Mouse (Mus musculus): Measurements from ENCODE around the gene Ninj2. TPM values are rescaled to one million over a fixed set of nuclear protein-coding genes. Genes with fewer than 3 reads are reported as not detected.

The Ninj2 gene
- polyA plus RNA-seq, 1 experiment = not detected

DNA sequence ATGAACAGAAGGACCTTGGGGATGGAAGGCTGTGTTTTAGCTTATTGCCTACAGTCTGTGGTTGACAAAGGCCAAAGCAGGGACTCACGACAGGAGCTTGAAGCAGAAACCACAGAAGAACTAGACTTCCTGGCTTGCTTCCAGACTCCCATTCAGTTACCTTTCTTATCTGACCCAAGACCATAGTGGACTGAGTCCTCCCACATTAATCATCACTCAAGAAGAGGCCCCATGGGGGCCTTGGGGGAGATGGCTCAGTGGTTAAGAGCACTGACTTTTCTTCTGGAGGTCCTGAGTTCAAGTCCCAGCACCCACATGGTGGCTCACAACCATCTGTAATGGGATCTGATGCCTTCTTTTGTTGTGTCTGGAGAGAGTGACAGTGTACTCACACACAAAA, 10.0 kb downstream of the Ninj2 start:
- H3K79me2 ChIP-seq (ENCODE audit: control insufficient read depth, insufficient read depth) = no peaks in the 10 kb centered on the region
- no peaks in the 10 kb centered on the region for H3K27me3 ChIP-seq (ENCODE audit: control insufficient read depth, insufficient read depth, insufficient read length)
- TF ChIP-seq MAX (IDR thresholded peaks at IDR 0.05) (no peak), CEBPB (IDR thresholded peaks at IDR 0.05; ENCODE audit: low read depth) (no peak), FOSL1 (IDR thresholded peaks at IDR 0.05; ENCODE audit: insufficient read depth, low read length, poor library complexity, severe bottlenecking) (no peak), CTCF (IDR thresholded peaks at IDR 0.05; ENCODE audit: control insufficient read depth, insufficient read depth, insufficient read length) (no peak), MYOG (IDR thresholded peaks at IDR 0.05; ENCODE audit: control insufficient read depth, extremely low read depth, insufficient read length) (no peak), MYOD1 (IDR thresholded peaks at IDR 0.05; ENCODE audit: control insufficient read depth, insufficient read length, low read depth) (no peak), USF1 (IDR thresholded peaks at IDR 0.05; ENCODE audit: low read depth) (no peak)
- no peak overlapping the region for H3ac ChIP-seq (ENCODE audit: control insufficient read depth, insufficient read length, low read depth)
- H3K79me3 ChIP-seq (ENCODE audit: low read depth) = no peaks in the 10 kb centered on the region
- H3K4me3 ChIP-seq (ENCODE audit: insufficient read depth, poor library complexity, severe bottlenecking) = no peak overlapping the region
- no peaks in the 10 kb centered on the region for H3K36me3 ChIP-seq (ENCODE audit: control insufficient read depth, insufficient read depth)

DNA sequence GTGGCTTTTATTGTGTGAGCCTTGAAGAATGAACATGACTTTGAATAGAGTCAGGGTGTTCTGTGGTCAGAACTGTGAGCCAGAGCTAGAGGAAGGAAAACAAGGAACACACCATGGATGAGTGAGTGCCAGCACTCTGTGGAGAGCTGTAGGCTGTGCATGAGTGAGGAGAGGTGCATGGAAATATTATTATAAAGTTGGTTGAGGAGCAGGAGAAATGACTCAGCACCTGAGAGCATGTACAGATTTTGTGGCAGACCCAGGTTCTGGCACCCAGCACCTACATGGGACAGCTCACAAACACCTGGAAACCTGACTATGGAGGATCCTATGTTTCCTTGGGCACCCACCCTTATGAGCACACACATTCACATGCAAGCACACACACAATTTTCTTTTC, 11.9 kb downstream of the Ninj2 start:
- Histone ChIP-seq H3K4me3 (ENCODE audit: insufficient read depth, poor library complexity, severe bottlenecking) (no peak overlapping the region), H3K27me3 (ENCODE audit: control insufficient read depth, insufficient read depth, insufficient read length) (no peaks in the 10 kb centered on the region), H3ac (ENCODE audit: control insufficient read depth, insufficient read length, low read depth) (no peak overlapping the region), H3K36me3 (ENCODE audit: control insufficient read depth, insufficient read depth) (no peaks in the 10 kb centered on the region), H3K79me2 (ENCODE audit: control insufficient read depth, insufficient read depth) (no peaks in the 10 kb centered on the region), H3K79me3 (ENCODE audit: low read depth) (no peaks in the 10 kb centered on the region)
- TF ChIP-seq USF1 (IDR thresholded peaks at IDR 0.05; ENCODE audit: low read depth) = no peak
- no peak for TF ChIP-seq CEBPB (IDR thresholded peaks at IDR 0.05; ENCODE audit: low read depth)
- TF ChIP-seq FOSL1 (IDR thresholded peaks at IDR 0.05; ENCODE audit: insufficient read depth, low read length, poor library complexity, severe bottlenecking) = no peak
- no peak for TF ChIP-seq CTCF (IDR thresholded peaks at IDR 0.05; ENCODE audit: control insufficient read depth, insufficient read depth, insufficient read length)
- no peak for TF ChIP-seq MAX (IDR thresholded peaks at IDR 0.05)
- TF ChIP-seq MYOG (IDR thresholded peaks at IDR 0.05; ENCODE audit: control insufficient read depth, extremely low read depth, insufficient read length) = no peak
- no peak for TF ChIP-seq MYOD1 (IDR thresholded peaks at IDR 0.05; ENCODE audit: control insufficient read depth, insufficient read length, low read depth)

GRCm38 (mm10) chr6:120107586-120107985, 14.4 kb downstream of the Ninj2 start:
- no peak for TF ChIP-seq MAX (IDR thresholded peaks at IDR 0.05)
- TF ChIP-seq MYOD1 (IDR thresholded peaks at IDR 0.05; ENCODE audit: control insufficient read depth, insufficient read length, low read depth) = no peak
- no peak for TF ChIP-seq FOSL1 (IDR thresholded peaks at IDR 0.05; ENCODE audit: insufficient read depth, low read length, poor library complexity, severe bottlenecking)
- no peak for TF ChIP-seq MYOG (IDR thresholded peaks at IDR 0.05; ENCODE audit: control insufficient read depth, extremely low read depth, insufficient read length)
- TF ChIP-seq CTCF (IDR thresholded peaks at IDR 0.05; ENCODE audit: control insufficient read depth, insufficient read depth, insufficient read length) = no peak
- Histone ChIP-seq H3K4me3 (ENCODE audit: insufficient read depth, poor library complexity, severe bottlenecking) (no peak overlapping the region), H3K36me3 (ENCODE audit: control insufficient read depth, insufficient read depth) (no peaks in the 10 kb centered on the region), H3K79me3 (ENCODE audit: low read depth) (no peaks in the 10 kb centered on the region), H3ac (ENCODE audit: control insufficient read depth, insufficient read length, low read depth) (no peak overlapping the region), H3K27me3 (ENCODE audit: control insufficient read depth, insufficient read depth, insufficient read length) (no peaks in the 10 kb centered on the region), H3K79me2 (ENCODE audit: control insufficient read depth, insufficient read depth) (no peaks in the 10 kb centered on the region)

DNA sequence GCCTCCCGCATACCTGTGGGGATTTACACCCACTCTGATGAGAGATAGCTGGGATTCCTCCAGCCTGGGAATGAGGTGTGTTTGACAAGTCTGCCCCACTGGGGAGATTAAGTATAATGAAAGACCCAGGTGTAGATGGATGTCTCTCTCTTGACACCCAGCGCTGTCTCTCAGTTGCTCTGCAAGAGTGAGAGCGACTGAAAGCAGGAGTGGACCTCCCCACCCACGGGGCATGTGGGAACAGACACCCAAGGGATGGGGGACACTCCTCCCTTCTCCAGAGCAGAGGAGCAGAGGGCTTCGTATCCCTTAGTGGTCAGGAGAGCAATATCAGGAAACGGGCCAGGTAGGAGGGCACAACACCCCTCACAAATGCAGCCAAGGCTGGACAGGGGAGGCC, 14.9 kb downstream of the Ninj2 start:
- H3K27me3 ChIP-seq (ENCODE audit: control insufficient read depth, insufficient read depth, insufficient read length) = no peaks in the 10 kb centered on the region
- H3K4me3 ChIP-seq (ENCODE audit: insufficient read depth, poor library complexity, severe bottlenecking) = no peak overlapping the region
- no peaks in the 10 kb centered on the region for H3K36me3 ChIP-seq (ENCODE audit: control insufficient read depth, insufficient read depth)
- no peak for TF ChIP-seq FOSL1 (IDR thresholded peaks at IDR 0.05; ENCODE audit: insufficient read depth, low read length, poor library complexity, severe bottlenecking)
- TF ChIP-seq USF1 (IDR thresholded peaks at IDR 0.05; ENCODE audit: low read depth) = no peak
- no peak for TF ChIP-seq MYOG (IDR thresholded peaks at IDR 0.05; ENCODE audit: control insufficient read depth, extremely low read depth, insufficient read length)
- TF ChIP-seq CEBPB (IDR thresholded peaks at IDR 0.05; ENCODE audit: low read depth) = no peak
- TF ChIP-seq MAX (IDR thresholded peaks at IDR 0.05) = no peak
- no peak for TF ChIP-seq MYOD1 (IDR thresholded peaks at IDR 0.05; ENCODE audit: control insufficient read depth, insufficient read length, low read depth)
- TF ChIP-seq CTCF (IDR thresholded peaks at IDR 0.05; ENCODE audit: control insufficient read depth, insufficient read depth, insufficient read length) = no peak
- H3K79me2 ChIP-seq (ENCODE audit: control insufficient read depth, insufficient read depth) = no peaks in the 10 kb centered on the region
- no peak overlapping the region for H3ac ChIP-seq (ENCODE audit: control insufficient read depth, insufficient read length, low read depth)
- H3K79me3 ChIP-seq (ENCODE audit: low read depth) = no peaks in the 10 kb centered on the region

DNA sequence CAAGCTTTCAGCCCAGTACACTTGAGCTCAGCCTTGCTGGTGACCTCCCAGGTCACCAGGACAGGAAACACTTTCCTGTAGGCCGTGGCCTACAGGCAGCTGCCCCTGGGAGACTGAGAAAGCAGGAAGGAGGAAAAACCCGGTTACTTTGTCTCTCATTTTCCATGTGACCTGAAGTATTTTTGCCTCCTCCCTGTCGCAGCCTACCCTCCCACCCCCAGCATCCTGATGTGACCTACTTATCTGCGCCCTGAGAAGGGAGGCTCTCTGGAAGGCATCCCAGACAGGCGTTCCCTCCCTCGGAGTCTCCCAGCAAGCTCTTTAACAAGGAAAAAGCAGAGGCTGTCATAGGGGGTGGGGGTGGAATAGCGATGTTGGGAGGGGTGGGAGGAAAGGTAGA, 16.0 kb downstream of the Ninj2 start:
- Histone ChIP-seq H3K4me3 (ENCODE audit: insufficient read depth, poor library complexity, severe bottlenecking) (no peak overlapping the region), H3K79me2 (ENCODE audit: control insufficient read depth, insufficient read depth) (no peaks in the 10 kb centered on the region), H3ac (ENCODE audit: control insufficient read depth, insufficient read length, low read depth) (no peak overlapping the region), H3K79me3 (ENCODE audit: low read depth) (no peaks in the 10 kb centered on the region), H3K36me3 (ENCODE audit: control insufficient read depth, insufficient read depth) (no peaks in the 10 kb centered on the region), H3K27me3 (ENCODE audit: control insufficient read depth, insufficient read depth, insufficient read length) (no peaks in the 10 kb centered on the region)
- no peak for TF ChIP-seq CTCF (IDR thresholded peaks at IDR 0.05; ENCODE audit: control insufficient read depth, insufficient read depth, insufficient read length)
- no peak for TF ChIP-seq FOSL1 (IDR thresholded peaks at IDR 0.05; ENCODE audit: insufficient read depth, low read length, poor library complexity, severe bottlenecking)
- no peak for TF ChIP-seq MAX (IDR thresholded peaks at IDR 0.05)
- TF ChIP-seq USF1 (IDR thresholded peaks at IDR 0.05; ENCODE audit: low read depth) = no peak
- TF ChIP-seq MYOD1 (IDR thresholded peaks at IDR 0.05; ENCODE audit: control insufficient read depth, insufficient read length, low read depth) = no peak

- Histone ChIP-seq H3K27me3 (ENCODE audit: control insufficient read depth, insufficient read depth, insufficient read length) (no peaks in the 10 kb centered on the region), H3K4me3 (ENCODE audit: insufficient read depth, poor library complexity, severe bottlenecking) (no peak overlapping the region), H3ac (ENCODE audit: control insufficient read depth, insufficient read length, low read depth) (no peak overlapping the region), H3K79me2 (ENCODE audit: control insufficient read depth, insufficient read depth) (no peaks in the 10 kb centered on the region), H3K36me3 (ENCODE audit: control insufficient read depth, insufficient read depth) (no peaks in the 10 kb centered on the region), H3K79me3 (ENCODE audit: low read depth) (no peaks in the 10 kb centered on the region)
- TF ChIP-seq USF1 (IDR thresholded peaks at IDR 0.05; ENCODE audit: low read depth) (peak; percentile 28), CTCF (IDR thresholded peaks at IDR 0.05; ENCODE audit: control insufficient read depth, insufficient read depth, insufficient read length) (no peak)
These were observed 16.8 kb downstream of the Ninj2 start for GRCm38 (mm10) chr6:120109932-120110331.
